Mouse (Mus musculus) gastrocnemius, postnatal 10 days (tissue): ENCODE measurements at regions not wholly inside any gene's neighbourhood (a gene's known extent, or its start where the extent isn't known, plus 50 kb on each side); places are given as distances from the start of the nearest gene placed in this dataset.

ENCODE experiments used
- DNase-seq: peaks from one replicate; pipeline ENCODE4 v3.0.0; 2021; ENCODE audit warnings: mixed read lengths
- microRNA-seq, 2 experiments: library from miRNA; unstranded; fragments of <30 nt; microRNA quantifications; one replicate each; pipeline ENCODE4 v1.2.0; 2021

DNA sequence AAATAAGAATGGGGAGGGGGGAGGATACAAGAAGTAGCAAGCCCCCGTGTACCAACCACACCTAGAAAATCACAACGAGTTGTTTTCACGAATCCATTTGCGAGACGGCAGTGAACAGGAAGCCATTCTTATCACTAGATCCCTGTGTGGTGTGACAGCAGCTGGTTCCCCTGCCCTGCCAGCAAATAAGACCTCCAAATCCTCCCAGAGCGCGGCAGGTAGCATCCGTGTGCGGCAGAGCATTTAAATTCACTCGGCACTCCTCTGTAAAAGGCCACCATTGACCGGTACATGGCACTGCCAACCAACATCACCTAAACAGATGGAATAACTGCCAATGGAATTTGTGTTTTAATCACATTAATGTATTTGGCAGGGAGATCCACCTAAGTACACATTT, 77.9 kb upstream of the Pmfbp1 start:
- no peak for DNase-seq

- no peak for DNase-seq
Measured at GRCm38 (mm10) chr8:109416327-109417100, 77.3 kb upstream of the Pmfbp1 start.

DNA sequence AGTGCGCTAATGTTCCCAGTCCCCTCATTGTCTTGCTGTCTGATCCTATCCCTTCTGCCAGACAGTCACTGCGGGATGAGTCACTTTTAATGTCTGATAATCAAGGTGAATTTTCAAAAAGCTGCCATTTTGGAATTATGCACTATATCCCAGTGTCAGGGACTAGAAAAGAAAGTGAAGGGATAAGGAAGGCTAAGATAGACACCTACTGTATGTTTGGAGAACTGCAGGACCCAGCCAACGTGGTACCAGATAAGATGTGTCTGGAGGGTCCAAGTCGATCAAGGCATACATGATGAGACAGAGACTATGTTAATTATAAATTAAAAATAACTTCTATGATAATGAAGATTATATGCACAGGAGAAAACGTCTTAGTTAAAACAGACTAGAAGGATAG, 76.6 kb upstream of the Pmfbp1 start:
- no peak for DNase-seq

GRCm38 (mm10) chr8:109417971-109418370, 75.9 kb upstream of the Pmfbp1 start:
- no peak for DNase-seq

- DNase-seq, result no peak
Measured at GRCm38 (mm10) chr8:109419029-109419596, 74.7 kb upstream of the Pmfbp1 start.

DNA sequence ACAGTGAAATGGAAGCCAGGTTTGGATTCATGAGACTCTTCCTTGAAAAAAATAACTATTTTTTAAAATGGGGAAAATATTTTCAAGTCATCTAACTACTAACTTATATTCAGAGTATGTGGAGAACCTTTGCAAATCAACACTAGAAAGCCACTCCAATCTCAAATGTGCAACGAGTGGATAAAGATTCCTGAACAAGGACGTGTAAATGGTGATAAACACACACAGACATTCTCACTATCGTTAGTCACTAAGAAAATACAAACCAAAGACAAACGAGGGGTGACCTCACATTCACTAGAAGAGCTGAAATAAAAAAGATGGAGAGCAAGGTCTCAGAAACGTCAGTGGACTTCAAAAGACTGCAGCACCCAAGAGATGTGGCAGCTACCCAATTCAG, 69.8 kb upstream of the Pmfbp1 start:
- DNase-seq, result no peak

- no peak for DNase-seq
Measured at GRCm38 (mm10) chr8:109428551-109428950, 65.3 kb upstream of the Pmfbp1 start.

DNA sequence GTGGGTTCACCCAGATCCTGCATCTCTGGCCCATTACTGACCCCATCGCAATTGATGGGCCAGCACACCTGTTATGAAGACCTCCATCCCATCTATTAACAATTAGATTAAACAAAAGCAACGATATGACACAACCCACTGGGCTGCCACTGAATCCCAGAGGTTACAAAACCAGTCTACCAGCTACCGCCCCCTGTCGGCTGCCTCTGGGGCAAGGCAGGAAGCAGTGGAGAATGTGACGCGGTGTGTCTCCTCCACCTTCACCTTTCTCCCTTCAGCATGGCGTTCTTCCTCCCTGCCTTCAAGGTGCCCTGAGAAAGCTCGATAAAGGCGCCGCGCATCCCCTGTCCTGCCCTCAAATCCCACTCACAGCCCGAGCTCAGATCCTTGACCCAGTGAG, 59.3 kb upstream of the Pmfbp1 start:
- no peak for DNase-seq

DNA sequence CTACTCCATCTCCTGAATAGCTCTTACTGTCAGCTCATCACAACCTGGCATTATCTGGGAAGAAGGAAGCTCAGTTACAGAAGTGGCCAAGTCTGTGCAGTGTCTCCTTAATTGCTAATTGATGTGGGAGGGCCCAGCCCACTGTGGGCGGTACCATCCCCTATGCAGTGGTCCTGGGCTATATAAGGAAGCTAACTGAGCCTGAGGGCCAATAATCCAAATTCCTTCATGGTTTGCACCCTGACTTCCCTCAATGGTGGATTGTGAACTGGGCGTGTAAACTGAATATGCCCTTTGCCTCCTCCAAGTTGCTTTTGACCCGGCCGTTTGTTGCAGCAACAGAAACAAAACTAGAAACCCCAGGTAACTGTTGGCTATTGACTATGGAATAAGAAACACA, 57.8 kb upstream of the Pmfbp1 start:
- DNase-seq, result no peak

DNA sequence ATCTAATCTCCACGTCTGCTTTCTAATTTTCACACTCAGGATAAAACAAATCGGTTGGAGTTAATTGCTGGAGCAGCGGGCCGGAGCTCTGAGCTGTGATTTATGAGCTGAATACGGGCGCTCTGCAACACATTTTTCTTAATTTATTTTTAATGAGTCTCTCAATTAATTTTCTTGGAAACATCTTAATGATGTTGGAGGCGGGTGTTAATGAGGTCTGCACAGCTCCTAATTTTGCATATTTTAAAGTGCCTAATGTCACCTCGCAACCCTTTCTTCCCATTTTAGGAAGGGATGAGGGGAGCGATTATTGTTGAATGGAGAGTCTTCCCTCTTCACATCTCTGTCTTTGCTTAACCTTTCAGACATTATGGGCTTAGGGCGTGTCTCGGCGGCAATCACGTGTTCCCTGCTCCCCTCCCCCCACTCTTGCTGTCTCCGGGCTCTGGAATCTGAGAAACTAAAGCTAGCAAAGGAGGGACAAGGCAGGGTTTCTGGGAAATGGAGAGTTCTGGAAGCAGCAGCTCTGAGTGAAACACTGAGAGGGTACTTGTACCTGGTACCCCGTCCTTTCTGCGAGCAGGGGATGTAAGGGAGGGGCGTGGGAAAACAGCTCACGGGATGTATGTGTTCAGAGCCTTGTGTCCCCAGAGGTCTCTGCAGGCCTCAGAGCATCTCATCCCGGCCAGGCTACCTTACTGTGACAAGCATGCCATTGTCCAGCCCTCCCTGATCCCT, 56.8 kb upstream of the Pmfbp1 start:
- peak; percentile 26 for DNase-seq

GRCm38 (mm10) chr8:109438531-109438930, 55.3 kb upstream of the Pmfbp1 start:
- DNase-seq, result no peak

Small RNAs in the stretch of these regions (microRNA-seq; reads per million reads assigned to microRNA genes)
- 0 reads per million in 2 experiments for gene Gm23163
